Mouse (Mus musculus) embryo, embryonic 11 days (tissue): ENCODE measurements around the gene Gm5767.

ENCODE experiments used
- DNase-seq: peaks from one replicate; pipeline ENCODE4 v3.0.0-alpha.2; 2015

Gene Gm5767

GRCm38 (mm10) chr16:8670041-8671035, 10.2 kb upstream of the Gm5767 start:
- peak; percentile 68 for DNase-seq

GRCm38 (mm10) chr16:8671551-8672349, 8.8 kb upstream of the Gm5767 start, which contains the start of gene Carhsp1:
Carhsp1 (minus strand) TSS chr16:8672155.
- peak; percentile 97 for DNase-seq

GRCm38 (mm10) chr16:8672350-8672687, 8.3 kb upstream of the Gm5767 start:
- no peak for DNase-seq

GRCm38 (mm10) chr16:8672811-8673210, 7.8 kb upstream of the Gm5767 start:
- DNase-seq, result no peak

GRCm38 (mm10) chr16:8673343-8673742, 7.2 kb upstream of the Gm5767 start:
- no peak for DNase-seq

GRCm38 (mm10) chr16:8674165-8674564, 6.4 kb upstream of the Gm5767 start:
- peak; percentile 81 for DNase-seq

GRCm38 (mm10) chr16:8675559-8675958, 5.0 kb upstream of the Gm5767 start:
- no peak for DNase-seq

GRCm38 (mm10) chr16:8676228-8676627, 4.3 kb upstream of the Gm5767 start:
- DNase-seq, result no peak

GRCm38 (mm10) chr16:8676800-8677199, 3.8 kb upstream of the Gm5767 start:
- DNase-seq, result peak; percentile 72

- no peak for DNase-seq
Observed at GRCm38 (mm10) chr16:8678035-8678434, 2.5 kb upstream of the Gm5767 start.

- no peak for DNase-seq
Observed at GRCm38 (mm10) chr16:8678676-8679075, 1.9 kb upstream of the Gm5767 start.

- DNase-seq, result no peak
Observed at GRCm38 (mm10) chr16:8679780-8680179, 790 bp upstream of the Gm5767 start.

- no peak for DNase-seq
Observed at GRCm38 (mm10) chr16:8685087-8685486, 4.5 kb downstream of the Gm5767 start.

GRCm38 (mm10) chr16:8686121-8686870, 5.7 kb downstream of the Gm5767 start:
- DNase-seq, result peak; percentile 74

- no peak for DNase-seq
Observed at GRCm38 (mm10) chr16:8686871-8687535, 6.4 kb downstream of the Gm5767 start.

GRCm38 (mm10) chr16:8687559-8688112, 7.1 kb downstream of the Gm5767 start:
- DNase-seq, result no peak

- DNase-seq, result no peak
Observed at GRCm38 (mm10) chr16:8689979-8690656, 9.5 kb downstream of the Gm5767 start.

- DNase-seq, result no peak
Observed at GRCm38 (mm10) chr16:8691206-8691605, 10.6 kb downstream of the Gm5767 start.

GRCm38 (mm10) chr16:8699556-8699955, 19.0 kb downstream of the Gm5767 start:
- DNase-seq, result no peak

- no peak for DNase-seq
Observed at GRCm38 (mm10) chr16:8700586-8700985, 20.0 kb downstream of the Gm5767 start.

GRCm38 (mm10) chr16:8711998-8712397, 31.4 kb downstream of the Gm5767 start:
- DNase-seq, result peak; percentile 10
